Mouse (Mus musculus) embryonic fibroblast, embryonic 13.5 days (primary cell): ENCODE data around the gene Gng3.

ENCODE experiments used
- CTCF ChIP-seq: IDR thresholded peaks from 2 replicates; pipeline ENCODE4 v1.5.1; 2011; ENCODE audit warnings: mild to moderate bottlenecking, control low read depth, low read length, moderate library complexity, borderline replicate concordance; ENCODE audit not compliant: insufficient read depth
- POLR2A ChIP-seq: IDR thresholded peaks from 2 replicates; pipeline ENCODE4 v1.6.1; 2011; ENCODE audit warnings: low read depth, mild to moderate bottlenecking, control low read depth, low read length, moderate library complexity

- TF ChIP-seq CTCF (no peak), POLR2A (peak; percentile 87)
These were observed 36.7 kb downstream of the Gng3 start, which contains the start of gene Zbtb3 for GRCm38 (mm10) chr19:8802130-8802821.
